Mouse (Mus musculus) megakaryocyte-erythroid progenitor cell, adult 5-6 weeks (primary cell): ENCODE results near the gene Dusp5. TPM values are rescaled to one million over a fixed set of nuclear protein-coding genes. Genes with fewer than 3 reads are reported as not detected.
A peak's percentile ranks its signal among the peaks of the same experiment; 100 is the strongest.
"Not testable (repeated sequence)": the region's sequence is repeated elsewhere in the genome, so short reads cannot be mapped to it uniquely, and the experiment has no call there.

Source experiments
- ATAC-seq: replicated peaks from 2 replicates; pipeline ENCODE4 v1.8.0; 2016; ENCODE audit warnings: mild to moderate bottlenecking, inconsistent platforms; ENCODE audit not compliant: severe bottlenecking, poor library complexity, low FRiP score, low TSS enrichment
- total RNA-seq, 2 experiments: library from RNA; stranded (forward) in 1 of 2; stranded (reverse) in 1 of 2; fragments of 200-1000, 215-1000 nt in 1 of 2; fragments of >200 nt in 1 of 2; fragmentation: Nextera tagmentation in 1 of 2; gene quantifications; 2 replicates each; pipeline ENCODE4 v1.2.3; 2014 to 2017

Dusp5 gene
- total RNA-seq (2014; fragmentation: Nextera tagmentation), result 1.6 and 2.9 TPM in 2 replicates
- 5.4 and 12.3 TPM in 2 replicates for total RNA-seq (2017)

- ATAC-seq, result peak; percentile 98
Measured at GRCm38 (mm10) chr19:53528752-53529454, at the start of gene Dusp5. TSS of gene Dusp5 (plus strand) at chr19:53529109.

- no peak for ATAC-seq
Measured at GRCm38 (mm10) chr19:53479590-53479989, 49.3 kb upstream of the Dusp5 start.

- no peak for ATAC-seq
Measured at GRCm38 (mm10) chr19:53482093-53482492, 46.8 kb upstream of the Dusp5 start.

GRCm38 (mm10) chr19:53482527-53482926, 46.4 kb upstream of the Dusp5 start:
- ATAC-seq, result no peak

- ATAC-seq, result no peak
Measured at GRCm38 (mm10) chr19:53483984-53484383, 44.9 kb upstream of the Dusp5 start.

- no peak for ATAC-seq
Measured at GRCm38 (mm10) chr19:53484918-53485317, 44.0 kb upstream of the Dusp5 start.

GRCm38 (mm10) chr19:53489187-53489586, 39.7 kb upstream of the Dusp5 start:
- no peak for ATAC-seq

GRCm38 (mm10) chr19:53489910-53490309, 39.0 kb upstream of the Dusp5 start:
- ATAC-seq, result no peak

- ATAC-seq, result no peak
Measured at GRCm38 (mm10) chr19:53490898-53491297, 38.0 kb upstream of the Dusp5 start.

- peak; percentile 85 for ATAC-seq
Measured at GRCm38 (mm10) chr19:53492528-53492927, 36.4 kb upstream of the Dusp5 start.

- ATAC-seq, result no peak
Measured at GRCm38 (mm10) chr19:53493866-53494265, 35.0 kb upstream of the Dusp5 start.

GRCm38 (mm10) chr19:53497910-53498309, 31.0 kb upstream of the Dusp5 start:
- ATAC-seq, result no peak

GRCm38 (mm10) chr19:53499049-53499448, 29.9 kb upstream of the Dusp5 start:
- no peak for ATAC-seq

- peak; percentile 30; the same call in 1 of the 2 replicates for ATAC-seq
Measured at GRCm38 (mm10) chr19:53499451-53499940, 29.4 kb upstream of the Dusp5 start.

GRCm38 (mm10) chr19:53500298-53501006, 28.5 kb upstream of the Dusp5 start:
- no peak for ATAC-seq

GRCm38 (mm10) chr19:53501239-53501638, 27.7 kb upstream of the Dusp5 start:
- ATAC-seq, result not testable (repeated sequence)

GRCm38 (mm10) chr19:53501765-53502164, 27.1 kb upstream of the Dusp5 start:
- no peak for ATAC-seq

GRCm38 (mm10) chr19:53502891-53503371, 26.0 kb upstream of the Dusp5 start:
- no peak for ATAC-seq

GRCm38 (mm10) chr19:53504181-53504580, 24.7 kb upstream of the Dusp5 start:
- ATAC-seq, result no peak

- ATAC-seq, result no peak
Measured at GRCm38 (mm10) chr19:53505728-53506127, 23.2 kb upstream of the Dusp5 start.

GRCm38 (mm10) chr19:53507497-53507896, 21.4 kb upstream of the Dusp5 start:
- ATAC-seq, result no peak
